Mouse (Mus musculus): ENCODE measurements around the gene Gpr89.

DNA sequence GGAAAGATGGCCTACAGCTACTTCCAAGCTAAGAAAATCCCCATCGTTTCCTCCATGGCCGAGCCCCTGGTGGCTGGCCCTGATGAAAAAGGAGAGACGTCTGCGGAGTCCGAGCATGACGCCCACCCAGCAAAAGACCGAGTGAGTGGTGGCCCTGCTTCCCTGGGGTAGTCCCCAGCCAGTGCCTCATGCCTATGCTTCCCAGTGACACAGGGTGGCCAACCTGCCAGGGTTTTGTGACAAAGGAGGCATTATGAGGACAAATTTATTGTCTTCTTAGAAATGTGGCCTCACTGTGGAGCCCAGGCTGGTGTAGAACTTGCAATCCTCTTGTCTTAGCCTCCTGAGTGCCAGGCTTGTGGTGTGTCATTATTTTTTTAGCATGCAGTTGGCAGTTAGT, 36.1 kb downstream of the Gpr89 start:
- no peak for TF ChIP-seq CTCF (IDR thresholded peaks at IDR 0.05; ENCODE audit: borderline replicate concordance, insufficient read depth, low read length)
- TF ChIP-seq POLR2A (IDR thresholded peaks at IDR 0.05; ENCODE audit: low read depth, low read length), result no peak

Data from embryonic fibroblast, embryonic 13.5 days (primary cell).